Mouse (Mus musculus) embryonic fibroblast, embryonic 13.5 days (primary cell): Measurements from ENCODE around the gene Srsf3.

Source experiments
- CTCF ChIP-seq: IDR thresholded peaks from 2 replicates; pipeline ENCODE4 v1.5.1; 2011; ENCODE audit warnings: mild to moderate bottlenecking, control low read depth, low read length, moderate library complexity, borderline replicate concordance; ENCODE audit not compliant: insufficient read depth
- POLR2A ChIP-seq: IDR thresholded peaks from 2 replicates; pipeline ENCODE4 v1.6.1; 2011; ENCODE audit warnings: low read depth, mild to moderate bottlenecking, control low read depth, low read length, moderate library complexity

- TF ChIP-seq CTCF: no peak
- no peak for TF ChIP-seq POLR2A
These were observed 21.4 kb downstream of the Srsf3 start for GRCm38 (mm10) chr17:29053841-29054240.
